Mouse (Mus musculus): ENCODE data around the gene Gna14. TPM values are rescaled to one million over a fixed set of nuclear protein-coding genes. Genes with fewer than 3 reads are reported as not detected.

Gene Gna14
- polyA plus RNA-seq, 1 experiment from 2014 or later = 0.73 TPM

DNA sequence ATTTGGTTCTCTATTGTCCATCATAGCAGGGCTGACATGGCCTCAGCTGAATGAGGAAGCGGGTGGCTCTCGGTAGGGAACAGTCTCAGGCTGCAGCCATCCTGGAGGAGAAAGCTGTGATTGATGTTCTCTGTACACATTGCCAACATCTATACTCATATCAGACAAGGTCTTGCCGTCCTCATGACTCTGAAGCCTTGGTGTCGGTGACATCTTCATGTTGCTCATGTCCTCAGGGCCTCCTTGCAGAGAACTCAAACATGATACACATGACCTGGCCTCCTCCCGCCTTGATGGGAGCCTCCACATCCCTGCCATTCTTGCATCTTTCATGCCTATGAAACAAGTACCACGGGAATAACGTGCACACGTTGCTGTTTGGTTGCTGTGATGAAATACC, 144.9 kb downstream of the Gna14 start:
- Histone ChIP-seq H3K27me3 (ENCODE audit: control insufficient read depth, insufficient read depth, low read depth, low read length) (no peaks in the 10 kb centered on the region), H3K4me2 (ENCODE audit: low read length) (no peak overlapping the region), H3K27ac (ENCODE audit: low read length) (no peak overlapping the region), H3K9me3 (replicated peaks; ENCODE audit: control insufficient read depth, low read length, poor library complexity, severe bottlenecking) (peaks cover 7% of the 10 kb centered on the region), H3K4me1 (ENCODE audit: control insufficient read depth, insufficient read depth, low read length) (no peaks in the 10 kb centered on the region), H3K4me3 (ENCODE audit: low read depth, low read length) (no peak overlapping the region), H3K9ac (ENCODE audit: low read depth, low read length) (no peak overlapping the region), H3K36me3 (ENCODE audit: control insufficient read depth, insufficient read depth, low read length) (no peaks in the 10 kb centered on the region)
- no peak for ATAC-seq
- WGBS = 94% methylated on average over 8 of the region's 8 CpGs

DNA sequence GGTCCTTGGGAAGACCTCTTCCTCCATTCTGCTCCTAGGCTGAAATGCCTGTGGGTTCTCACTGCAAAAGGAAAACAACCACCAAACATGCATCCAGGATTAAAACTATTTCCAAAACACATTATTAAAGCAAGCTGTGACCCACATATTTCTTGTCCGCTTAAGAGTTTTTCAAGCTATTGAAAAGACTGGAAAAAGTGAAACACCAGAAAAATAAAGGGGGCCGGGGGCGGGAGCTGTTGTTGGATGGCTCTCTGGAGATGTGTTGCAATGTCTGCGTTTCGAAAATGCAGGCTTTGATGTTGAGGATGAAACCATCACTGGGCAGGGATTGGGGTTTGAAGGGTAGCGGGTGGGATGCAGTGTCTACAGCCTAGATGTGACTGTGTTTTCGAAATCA, 149.0 kb downstream of the Gna14 start:
- WGBS = 91% methylated on average over 7 of the region's 7 CpGs
- no peak for ATAC-seq
- H3K27me3 ChIP-seq (ENCODE audit: control insufficient read depth, insufficient read depth, low read depth, low read length) = no peaks in the 10 kb centered on the region
- no peak overlapping the region for H3K4me3 ChIP-seq (ENCODE audit: low read depth, low read length)
- H3K36me3 ChIP-seq (ENCODE audit: control insufficient read depth, insufficient read depth, low read length) = no peaks in the 10 kb centered on the region
- H3K27ac ChIP-seq (ENCODE audit: low read length) = no peak overlapping the region
- peaks cover 7% of the 10 kb centered on the region for H3K9me3 ChIP-seq (replicated peaks; ENCODE audit: control insufficient read depth, low read length, poor library complexity, severe bottlenecking)
- H3K4me1 ChIP-seq (ENCODE audit: control insufficient read depth, insufficient read depth, low read length) = no peaks in the 10 kb centered on the region
- no peak overlapping the region for H3K4me2 ChIP-seq (ENCODE audit: low read length)
- H3K9ac ChIP-seq (ENCODE audit: low read depth, low read length) = no peak overlapping the region

DNA sequence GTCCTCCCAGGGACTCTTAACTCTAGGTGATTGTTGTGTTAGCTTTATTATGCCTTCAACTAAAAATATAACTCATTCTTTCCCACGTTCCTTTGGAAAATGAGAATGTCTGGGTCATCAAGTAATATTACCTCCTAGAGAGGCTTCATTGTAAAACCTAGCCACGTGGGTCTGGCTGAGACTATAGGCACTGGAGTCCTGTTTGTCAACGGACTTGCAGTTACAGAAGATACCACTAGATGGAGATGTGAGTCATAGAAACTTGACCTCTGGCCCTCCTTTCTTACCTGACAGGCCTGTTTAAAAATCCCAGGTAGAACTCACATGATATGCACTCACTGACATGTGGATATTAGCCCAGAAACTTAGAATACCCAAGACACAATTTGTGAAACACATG, 149.8 kb downstream of the Gna14 start:
- no peak for ATAC-seq
- WGBS = 7% methylated on average over 3 of the region's 3 CpGs
- no peak overlapping the region for H3K9ac ChIP-seq (ENCODE audit: low read depth, low read length)
- no peaks in the 10 kb centered on the region for H3K4me1 ChIP-seq (ENCODE audit: control insufficient read depth, insufficient read depth, low read length)
- no peak overlapping the region for H3K4me3 ChIP-seq (ENCODE audit: low read depth, low read length)
- H3K9me3 ChIP-seq (replicated peaks; ENCODE audit: control insufficient read depth, low read length, poor library complexity, severe bottlenecking) = peaks cover 7% of the 10 kb centered on the region
- no peaks in the 10 kb centered on the region for H3K27me3 ChIP-seq (ENCODE audit: control insufficient read depth, insufficient read depth, low read depth, low read length)
- no peak overlapping the region for H3K27ac ChIP-seq (ENCODE audit: low read length)
- no peak overlapping the region for H3K4me2 ChIP-seq (ENCODE audit: low read length)
- H3K36me3 ChIP-seq (ENCODE audit: control insufficient read depth, insufficient read depth, low read length) = no peaks in the 10 kb centered on the region

DNA sequence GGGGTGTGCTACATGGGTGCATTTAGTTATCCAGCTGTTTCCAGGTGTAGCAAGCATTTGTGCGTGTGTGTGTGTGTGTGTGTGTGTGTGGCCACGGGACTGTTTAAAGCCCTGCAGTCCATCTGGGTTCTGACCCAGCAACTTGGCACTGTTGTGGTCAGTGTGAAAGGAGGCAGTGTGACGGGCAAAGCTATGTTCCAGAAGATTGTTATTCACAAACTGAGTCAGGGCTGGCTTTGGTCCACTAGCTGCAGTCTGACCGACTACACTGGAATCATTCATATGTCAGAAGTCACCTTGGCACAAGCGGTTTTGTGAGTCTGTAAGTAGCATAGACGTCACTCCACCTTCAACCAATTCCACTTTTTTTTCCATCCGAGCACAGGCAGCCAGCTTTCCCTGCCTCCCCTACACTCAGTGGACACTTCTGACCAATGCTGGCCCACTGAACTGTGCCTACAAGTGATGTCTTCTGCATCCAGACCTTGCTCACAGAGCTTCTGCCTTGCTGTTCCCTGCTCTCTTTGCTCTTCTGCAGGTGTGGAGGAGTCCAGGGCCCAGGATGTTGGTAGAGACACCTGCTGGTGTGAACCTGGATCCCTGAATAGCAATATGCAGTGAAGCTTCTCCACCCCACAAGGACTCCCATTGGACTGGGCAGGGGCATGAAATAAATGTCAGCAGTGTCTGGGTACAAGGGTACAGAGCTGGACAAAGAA, 157.9 kb downstream of the Gna14 start:
- Histone ChIP-seq H3K4me3 (ENCODE audit: low read depth, low read length) (no peak overlapping the region), H3K36me3 (ENCODE audit: control insufficient read depth, insufficient read depth, low read length) (no peaks in the 10 kb centered on the region), H3K27ac (ENCODE audit: low read length) (no peak overlapping the region), H3K4me1 (ENCODE audit: control insufficient read depth, insufficient read depth, low read length) (no peaks in the 10 kb centered on the region), H3K9ac (ENCODE audit: low read depth, low read length) (no peak overlapping the region), H3K27me3 (ENCODE audit: control insufficient read depth, insufficient read depth, low read depth, low read length) (no peaks in the 10 kb centered on the region), H3K9me3 (replicated peaks; ENCODE audit: control insufficient read depth, low read length, poor library complexity, severe bottlenecking) (no peaks in the 10 kb centered on the region), H3K4me2 (ENCODE audit: low read length) (no peak overlapping the region)
- 89% methylated on average over 7 of the region's 7 CpGs for WGBS
- no peak for ATAC-seq

DNA sequence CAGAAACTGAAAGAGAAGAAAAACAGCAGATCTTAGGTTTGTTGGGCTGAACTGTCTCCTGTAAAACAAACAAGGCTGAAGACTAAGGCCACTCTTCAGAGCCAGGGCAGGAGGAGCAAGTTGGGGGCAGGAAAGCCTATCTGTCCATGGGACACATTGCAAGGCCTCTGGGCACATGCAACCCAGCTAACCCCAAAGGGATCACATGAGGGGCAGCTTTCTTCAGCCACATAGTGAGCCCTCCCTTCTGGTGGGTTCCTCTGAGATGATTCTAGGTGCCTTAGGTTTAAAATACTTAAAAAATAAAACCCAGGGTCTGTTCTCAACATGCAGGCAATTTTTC, 158.4 kb downstream of the Gna14 start:
- H3K4me1 ChIP-seq (ENCODE audit: control insufficient read depth, insufficient read depth, low read length) = peaks cover 3% of the 10 kb centered on the region; the same call in 1 of the 2 replicates
- H3K9ac ChIP-seq (ENCODE audit: low read depth, low read length) = no peak overlapping the region
- H3K4me3 ChIP-seq (ENCODE audit: low read depth, low read length) = no peak overlapping the region
- H3K4me2 ChIP-seq (ENCODE audit: low read length) = no peak overlapping the region
- no peaks in the 10 kb centered on the region for H3K36me3 ChIP-seq (ENCODE audit: control insufficient read depth, insufficient read depth, low read length)
- ATAC-seq = no peak
- H3K9me3 ChIP-seq (replicated peaks; ENCODE audit: control insufficient read depth, low read length, poor library complexity, severe bottlenecking) = no peaks in the 10 kb centered on the region
- no peak overlapping the region for H3K27ac ChIP-seq (ENCODE audit: low read length)
- H3K27me3 ChIP-seq (ENCODE audit: control insufficient read depth, insufficient read depth, low read depth, low read length) = no peaks in the 10 kb centered on the region

DNA sequence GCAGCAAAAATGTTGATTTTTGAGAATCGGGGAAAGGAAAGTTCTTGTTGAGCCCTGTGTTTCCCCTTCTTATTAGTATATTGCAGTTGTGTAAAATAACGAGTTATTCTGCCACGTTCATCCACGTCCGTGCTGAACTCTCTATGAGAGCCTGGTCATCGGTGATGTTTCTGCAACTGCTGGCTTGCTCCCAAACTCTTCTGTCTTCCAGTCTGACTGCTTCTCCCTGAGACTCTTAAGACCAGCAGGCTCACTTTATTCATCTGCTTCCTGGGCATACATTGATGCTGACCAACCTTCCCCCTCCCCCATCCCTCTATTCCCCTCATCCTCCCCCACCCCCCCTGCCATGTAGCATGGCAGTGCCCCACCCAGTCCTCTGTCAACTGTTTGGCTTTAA, 161.7 kb downstream of the Gna14 start:
- no peak overlapping the region for H3K4me2 ChIP-seq (ENCODE audit: low read length)
- no peaks in the 10 kb centered on the region for H3K36me3 ChIP-seq (ENCODE audit: control insufficient read depth, insufficient read depth, low read length)
- no peaks in the 10 kb centered on the region for H3K9me3 ChIP-seq (replicated peaks; ENCODE audit: control insufficient read depth, low read length, poor library complexity, severe bottlenecking)
- no peak for ATAC-seq
- no peak overlapping the region for H3K4me3 ChIP-seq (ENCODE audit: low read depth, low read length)
- no peak overlapping the region for H3K27ac ChIP-seq (ENCODE audit: low read length)
- no peak overlapping the region for H3K9ac ChIP-seq (ENCODE audit: low read depth, low read length)
- peaks cover 5% of the 10 kb centered on the region; the same call in 1 of the 2 replicates for H3K4me1 ChIP-seq (ENCODE audit: control insufficient read depth, insufficient read depth, low read length)
- WGBS = 86% methylated on average over 6 of the region's 6 CpGs
- no peaks in the 10 kb centered on the region for H3K27me3 ChIP-seq (ENCODE audit: control insufficient read depth, insufficient read depth, low read depth, low read length)

DNA sequence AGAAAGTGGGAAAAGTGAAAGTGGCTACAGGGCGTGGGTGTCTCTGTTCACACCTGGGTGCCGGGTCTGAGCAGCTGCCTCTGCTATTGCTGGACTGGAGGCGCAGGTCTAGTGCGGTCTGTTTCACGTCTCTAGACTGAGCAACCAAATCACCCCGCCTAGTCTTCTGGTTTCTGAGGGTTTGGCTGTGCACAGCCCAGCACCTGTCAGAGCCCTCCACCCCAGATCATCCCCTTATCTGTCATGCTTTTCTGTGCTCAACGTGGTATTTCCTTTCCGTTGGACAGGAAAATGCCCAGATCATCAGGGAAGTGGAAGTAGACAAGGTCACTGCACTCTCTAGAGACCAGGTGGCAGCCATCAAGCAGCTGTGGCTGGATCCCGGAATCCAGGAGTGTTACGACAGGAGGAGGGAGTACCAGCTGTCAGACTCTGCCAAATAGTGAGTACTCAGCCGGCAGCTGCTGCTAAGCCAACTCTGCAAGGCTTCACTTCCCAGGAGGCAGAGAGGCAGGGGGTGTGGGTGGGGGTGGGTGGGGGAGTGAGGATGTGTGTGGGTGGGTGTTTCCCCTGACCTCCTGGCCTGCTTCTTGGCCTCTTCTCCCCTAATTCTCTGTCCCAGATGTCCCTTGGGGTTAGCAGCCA, 163.2 kb downstream of the Gna14 start:
- Histone ChIP-seq H3K27ac (ENCODE audit: low read length) (no peak overlapping the region), H3K36me3 (ENCODE audit: control insufficient read depth, insufficient read depth, low read length) (no peaks in the 10 kb centered on the region), H3K9me3 (replicated peaks; ENCODE audit: control insufficient read depth, low read length, poor library complexity, severe bottlenecking) (no peaks in the 10 kb centered on the region), H3K9ac (ENCODE audit: low read depth, low read length) (no peak overlapping the region), H3K4me1 (ENCODE audit: control insufficient read depth, insufficient read depth, low read length) (peaks cover 5% of the 10 kb centered on the region; the same call in 1 of the 2 replicates), H3K27me3 (ENCODE audit: control insufficient read depth, insufficient read depth, low read depth, low read length) (no peaks in the 10 kb centered on the region), H3K4me2 (ENCODE audit: low read length) (peak overlapping the region; percentile 32), H3K4me3 (ENCODE audit: low read depth, low read length) (no peak overlapping the region)
- ATAC-seq = peak; percentile 63
- WGBS = 52% methylated on average over 11 of the region's 11 CpGs

DNA sequence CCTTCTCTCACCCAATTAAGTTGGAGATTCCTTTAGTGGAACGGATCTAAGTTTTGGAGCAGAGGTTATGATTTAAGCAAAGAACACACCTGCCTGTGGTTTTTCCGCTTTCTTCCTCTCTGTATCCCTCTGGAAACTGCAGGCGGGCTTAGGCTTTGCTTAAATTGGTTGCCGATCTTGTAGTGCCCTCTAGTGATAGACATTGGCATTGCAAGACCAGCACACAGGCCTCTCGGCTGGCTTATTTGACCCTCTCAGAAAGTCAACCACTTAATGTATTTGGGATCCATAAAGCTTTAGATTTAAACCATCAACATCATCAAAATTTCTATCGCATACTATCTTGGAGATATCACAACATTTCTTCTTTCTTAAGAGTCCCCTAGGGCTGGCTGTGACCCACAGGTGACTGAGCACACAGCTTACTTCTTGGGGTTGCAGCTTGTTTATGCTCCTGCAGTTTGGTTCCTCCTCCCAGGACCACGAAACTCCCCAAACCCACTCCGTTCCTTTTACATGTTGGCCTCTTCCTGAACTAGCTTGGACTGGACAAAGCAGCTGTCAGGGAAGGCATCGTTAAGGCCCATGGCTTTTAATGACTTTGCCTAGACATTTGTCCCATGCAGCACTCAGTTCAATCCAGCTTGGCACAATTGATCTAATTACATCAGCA, 163.9 kb downstream of the Gna14 start:
- 12% methylated on average over 9 of the region's 9 CpGs for WGBS
- H3K4me3 ChIP-seq (ENCODE audit: low read depth, low read length) = no peak overlapping the region
- H3K9ac ChIP-seq (ENCODE audit: low read depth, low read length) = no peak overlapping the region
- peak overlapping the region; percentile 32 for H3K4me2 ChIP-seq (ENCODE audit: low read length)
- no peak overlapping the region for H3K27ac ChIP-seq (ENCODE audit: low read length)
- no peaks in the 10 kb centered on the region for H3K9me3 ChIP-seq (replicated peaks; ENCODE audit: control insufficient read depth, low read length, poor library complexity, severe bottlenecking)
- peak; percentile 82 for ATAC-seq
- H3K36me3 ChIP-seq (ENCODE audit: control insufficient read depth, insufficient read depth, low read length) = no peaks in the 10 kb centered on the region
- no peaks in the 10 kb centered on the region for H3K27me3 ChIP-seq (ENCODE audit: control insufficient read depth, insufficient read depth, low read depth, low read length)
- H3K4me1 ChIP-seq (ENCODE audit: control insufficient read depth, insufficient read depth, low read length) = peaks cover 5% of the 10 kb centered on the region; the same call in 1 of the 2 replicates

DNA sequence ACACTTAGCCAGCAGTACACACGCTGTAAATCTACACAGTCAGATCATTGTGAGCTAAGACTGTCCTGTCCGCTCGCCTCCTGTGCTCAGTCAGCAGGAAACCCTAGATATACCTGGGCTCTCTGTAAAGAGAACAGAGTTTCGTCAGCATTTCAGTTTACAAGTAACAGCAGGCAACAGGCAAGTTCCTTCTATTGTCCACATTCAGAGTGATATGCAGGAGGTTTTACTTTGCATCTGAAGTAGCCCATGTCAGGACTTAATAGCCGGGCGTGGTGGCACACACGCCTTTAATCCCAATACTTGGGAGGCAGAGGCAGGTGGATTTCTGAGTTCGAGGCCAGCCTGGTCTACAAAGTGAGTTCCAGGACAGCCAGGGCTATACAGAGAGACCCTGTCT, 166.5 kb downstream of the Gna14 start:
- Histone ChIP-seq H3K9me3 (replicated peaks; ENCODE audit: control insufficient read depth, low read length, poor library complexity, severe bottlenecking) (no peaks in the 10 kb centered on the region), H3K36me3 (ENCODE audit: control insufficient read depth, insufficient read depth, low read length) (no peaks in the 10 kb centered on the region), H3K4me1 (ENCODE audit: control insufficient read depth, insufficient read depth, low read length) (peaks cover 5% of the 10 kb centered on the region; the same call in 1 of the 2 replicates), H3K27me3 (ENCODE audit: control insufficient read depth, insufficient read depth, low read depth, low read length) (no peaks in the 10 kb centered on the region), H3K27ac (ENCODE audit: low read length) (no peak overlapping the region), H3K4me2 (ENCODE audit: low read length) (no peak overlapping the region), H3K4me3 (ENCODE audit: low read depth, low read length) (no peak overlapping the region), H3K9ac (ENCODE audit: low read depth, low read length) (no peak overlapping the region)
- ATAC-seq = no peak
- 84% methylated on average over 8 of the region's 8 CpGs for WGBS

Data from midbrain, embryonic 16.5 days (tissue).